Mouse (Mus musculus) lung, postnatal 0 days (tissue): ENCODE measurements around the gene Adamts7.

Experiments used
- CTCF ChIP-seq: IDR thresholded peaks from 2 replicates; pipeline ENCODE4 v1.5.1; 2016; ENCODE audit warnings: antibody characterized with exemption, mild to moderate bottlenecking
- EP300 ChIP-seq: IDR thresholded peaks from 2 replicates; pipeline ENCODE4 v1.6.1; 2016; ENCODE audit warnings: antibody characterized with exemption, mild to moderate bottlenecking, control low read depth

DNA sequence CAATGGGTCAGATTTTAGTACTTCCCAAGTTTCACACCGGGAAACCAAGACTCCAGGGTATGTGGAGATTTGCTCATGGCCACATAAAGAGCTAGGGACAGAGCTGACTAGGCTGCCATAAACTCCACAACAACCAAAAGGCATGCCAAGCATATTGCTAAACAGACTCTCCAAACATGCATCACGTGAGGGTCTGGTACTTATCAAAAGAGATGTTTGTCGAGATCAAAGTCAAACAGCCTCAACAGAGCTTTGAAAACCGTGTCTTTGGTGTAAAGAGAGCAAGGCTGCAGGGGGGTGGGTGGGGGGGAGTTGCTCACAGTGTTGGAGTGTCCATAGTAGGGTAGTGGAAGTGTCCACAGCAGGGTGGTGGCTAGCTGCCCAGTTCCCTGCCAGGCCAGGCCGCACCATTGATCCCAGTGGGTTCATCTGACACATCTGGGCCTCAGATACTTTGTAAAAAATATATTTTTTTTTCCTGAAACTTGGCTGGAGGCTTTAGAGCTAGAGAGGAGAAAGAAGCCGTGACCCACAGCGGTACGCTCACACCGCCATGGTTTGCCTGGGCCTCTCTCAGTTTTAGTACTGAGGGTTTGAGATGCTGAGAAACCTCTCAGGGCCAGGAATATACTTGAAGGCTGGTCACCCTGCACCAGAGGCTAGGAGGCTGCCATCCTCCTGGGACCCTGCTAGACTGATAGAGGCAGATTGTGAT, 26.7 kb upstream of the Adamts7 start:
- no peak for TF ChIP-seq CTCF
- TF ChIP-seq EP300 = 0 out of 2 replicates have a peak, but pooled peaks have one; percentile 8
